Mouse (Mus musculus) E14TG2a.4 (cell line): ENCODE data around the gene Snap47.
A peak's percentile ranks its signal among the peaks of the same experiment; 100 is the strongest.

Experiments
- CTCF ChIP-seq: conservative IDR thresholded peaks from 2 replicates; pipeline ENCODE4 v1.5.1; 2014; ENCODE audit warnings: low read length
- NANOG ChIP-seq: IDR thresholded peaks from 2 replicates; pipeline ENCODE4 v1.6.1; 2014; ENCODE audit warnings: borderline replicate concordance, low read length, mixed read lengths

GRCm38 (mm10) chr11:59497747-59498146, 46.8 kb upstream of the Snap47 start:
- TF ChIP-seq CTCF = peak; percentile 36
- no peak for TF ChIP-seq NANOG
